Mouse (Mus musculus): ENCODE data around the gene Lrrc7.

The Lrrc7 gene

DNA sequence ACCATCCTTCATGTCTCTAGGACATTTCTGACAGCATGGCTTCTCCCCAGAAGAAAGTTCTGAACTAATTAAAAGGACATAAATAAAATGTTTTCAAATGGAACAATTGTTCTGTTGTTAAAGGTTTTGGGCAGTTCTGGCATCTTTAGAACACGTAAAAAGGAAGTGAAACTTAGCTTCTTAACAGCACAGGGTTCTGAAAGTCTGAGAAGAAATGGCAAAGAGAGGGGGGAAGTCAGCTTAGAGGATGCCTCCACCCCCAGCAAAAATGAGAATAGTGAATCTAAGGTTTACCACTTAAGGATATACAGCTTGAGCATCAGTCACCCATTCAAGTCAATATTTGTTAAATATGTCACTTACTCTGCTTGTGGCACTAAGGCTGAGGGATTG lies 484.6 kb downstream of the Lrrc7 start:
- in situ Hi-C loops (cut with MboI; ENCODE audit: unreplicated experiment in 2 of 2), result loop anchor here (5.0 to 10.0 kb wide), 4 partner anchors 53 to 203 kb away; no protein-coding TSS in a partner anchor

DNA sequence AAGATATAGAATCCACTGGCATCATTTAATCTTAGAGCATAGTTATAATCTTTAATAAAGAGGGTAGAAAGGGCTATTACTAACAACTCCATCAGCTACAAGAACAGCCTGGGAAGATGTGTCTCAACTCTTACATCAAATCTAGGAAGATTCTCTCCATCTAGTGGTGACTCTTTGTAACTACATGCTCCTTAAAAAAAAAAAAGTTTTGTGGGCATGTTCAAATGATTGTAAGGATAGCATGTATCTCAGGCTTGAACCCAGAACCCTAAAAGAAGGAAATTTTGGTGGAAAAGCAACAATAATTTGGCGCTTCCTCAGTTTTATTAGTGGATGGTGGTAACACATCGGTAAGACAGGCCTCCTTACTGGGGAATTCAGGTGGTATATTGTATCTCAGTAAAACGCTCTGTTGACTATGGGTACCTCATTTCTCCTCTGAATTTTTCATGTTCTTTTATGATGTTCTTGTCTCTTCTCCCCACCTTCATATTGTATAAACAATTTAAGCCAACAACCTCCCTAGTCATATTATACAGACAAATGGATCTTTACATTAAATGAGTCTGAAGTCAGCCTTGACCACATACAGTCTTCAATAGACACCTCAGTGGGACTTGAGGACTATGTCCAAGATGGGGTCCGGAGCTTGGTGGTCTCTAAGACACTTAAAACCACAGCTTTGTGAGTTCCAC lies 485.2 kb downstream of the Lrrc7 start:
- in situ Hi-C loops (cut with MboI; ENCODE audit: unreplicated experiment in 2 of 2), result loop anchor here (5.0 to 10.0 kb wide), 4 partner anchors 52 to 202 kb away; no protein-coding TSS in a partner anchor

DNA sequence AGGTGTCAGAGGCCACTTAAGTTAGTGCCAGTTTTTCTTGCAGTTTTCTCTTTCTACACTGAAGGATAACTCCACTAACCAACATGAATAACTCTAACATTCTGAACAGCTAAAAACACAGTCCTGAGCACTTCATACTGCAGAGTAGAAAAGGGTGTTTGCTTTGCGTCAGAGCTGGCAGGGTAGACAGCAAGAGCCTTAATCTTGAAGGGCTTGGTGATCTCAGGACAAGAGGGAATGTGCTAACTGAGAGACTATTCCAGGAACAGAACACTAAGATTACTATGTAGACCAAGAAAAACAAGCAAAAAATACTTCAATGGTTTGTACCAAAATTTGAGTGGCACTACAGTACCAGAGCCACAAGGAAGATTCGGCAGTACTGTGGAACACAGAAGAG lies 487.0 kb downstream of the Lrrc7 start:
- in situ Hi-C loops (cut with MboI; ENCODE audit: unreplicated experiment in 2 of 2), result loop anchor here (5.0 to 10.0 kb wide), 4 partner anchors 50 to 200 kb away; no protein-coding TSS in a partner anchor

DNA sequence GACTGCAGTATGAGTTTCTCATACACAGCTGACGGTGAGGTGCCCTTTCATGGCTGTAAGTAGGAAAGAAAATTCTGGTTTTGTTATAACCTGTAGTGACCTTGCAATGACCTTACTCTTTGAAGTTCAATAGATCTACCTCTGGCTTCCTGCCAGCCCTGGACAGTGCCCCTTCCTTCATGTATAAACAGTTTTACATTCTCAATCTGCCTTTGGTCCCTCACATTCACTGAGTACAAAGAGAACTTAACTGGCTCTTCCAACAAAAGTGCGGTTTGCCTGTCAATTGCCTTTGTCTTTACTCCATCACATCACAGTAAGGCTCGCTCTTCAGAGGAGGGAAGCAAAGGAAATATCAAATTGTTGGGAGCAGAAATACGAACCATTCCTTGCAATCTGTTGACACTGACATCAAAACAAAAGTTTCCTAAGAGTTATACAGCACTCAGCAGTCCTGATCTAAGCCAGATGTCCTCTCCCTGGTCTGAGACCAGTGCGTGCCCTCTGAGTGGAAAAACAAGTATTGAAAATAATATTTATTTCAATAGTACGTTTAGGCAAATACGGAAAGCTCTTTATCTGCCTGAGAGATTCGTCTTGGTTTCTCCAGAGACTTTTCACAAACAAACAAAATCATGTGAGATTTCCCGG lies 493.3 kb downstream of the Lrrc7 start:
- in situ Hi-C loops (cut with MboI; ENCODE audit: unreplicated experiment in 2 of 2), result loop anchor here in 1 of 2 experiments (25.0 kb wide), 1 partner anchor 1444 kb away; no protein-coding TSS in a partner anchor

DNA sequence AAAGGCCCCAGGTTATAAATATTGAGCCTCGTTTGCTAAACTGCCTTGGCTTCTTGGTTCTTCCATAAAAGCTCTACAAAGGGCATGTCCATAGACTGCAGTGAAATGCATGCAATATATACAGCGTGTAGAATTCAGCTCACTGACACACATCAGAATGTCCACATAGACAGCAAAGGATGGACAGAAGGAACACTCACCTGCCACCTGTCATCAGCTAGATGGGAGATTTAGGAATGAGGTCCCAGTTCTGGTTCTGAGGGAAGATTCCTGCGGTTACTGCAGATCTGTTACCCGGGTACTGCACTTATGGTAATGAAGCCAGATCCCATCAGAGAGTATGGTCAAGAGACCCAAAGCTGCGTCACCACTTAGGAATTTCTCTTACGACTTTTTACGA lies 494.1 kb downstream of the Lrrc7 start:
- in situ Hi-C loops (cut with MboI; ENCODE audit: unreplicated experiment in 2 of 2), result loop anchor here in 1 of 2 experiments (25.0 kb wide), 1 partner anchor 1444 kb away; no protein-coding TSS in a partner anchor

DNA sequence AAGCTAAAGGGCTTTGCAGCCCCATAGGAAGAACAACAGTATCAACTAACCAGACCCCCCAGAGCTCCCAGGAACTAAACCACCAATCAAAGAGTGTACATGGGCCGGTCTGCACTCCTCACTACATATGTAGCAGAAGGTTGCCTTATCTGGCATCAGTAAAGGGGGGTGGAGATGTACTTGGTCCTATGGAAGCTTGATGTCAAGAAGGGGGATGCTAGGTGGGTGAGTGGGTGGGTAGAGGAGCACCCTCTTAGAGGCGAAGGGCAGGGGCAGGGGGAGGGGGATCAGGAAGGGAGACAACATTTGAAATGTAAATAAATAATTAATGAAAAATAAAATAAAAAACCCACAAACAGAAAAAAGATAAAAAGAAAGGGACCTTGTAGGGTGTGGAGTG lies 496.8 kb downstream of the Lrrc7 start:
- in situ Hi-C loops (cut with MboI; ENCODE audit: unreplicated experiment in 2 of 2), result loop anchor here in 1 of 2 experiments (25.0 kb wide), 1 partner anchor 1447 kb away; no protein-coding TSS in a partner anchor

DNA sequence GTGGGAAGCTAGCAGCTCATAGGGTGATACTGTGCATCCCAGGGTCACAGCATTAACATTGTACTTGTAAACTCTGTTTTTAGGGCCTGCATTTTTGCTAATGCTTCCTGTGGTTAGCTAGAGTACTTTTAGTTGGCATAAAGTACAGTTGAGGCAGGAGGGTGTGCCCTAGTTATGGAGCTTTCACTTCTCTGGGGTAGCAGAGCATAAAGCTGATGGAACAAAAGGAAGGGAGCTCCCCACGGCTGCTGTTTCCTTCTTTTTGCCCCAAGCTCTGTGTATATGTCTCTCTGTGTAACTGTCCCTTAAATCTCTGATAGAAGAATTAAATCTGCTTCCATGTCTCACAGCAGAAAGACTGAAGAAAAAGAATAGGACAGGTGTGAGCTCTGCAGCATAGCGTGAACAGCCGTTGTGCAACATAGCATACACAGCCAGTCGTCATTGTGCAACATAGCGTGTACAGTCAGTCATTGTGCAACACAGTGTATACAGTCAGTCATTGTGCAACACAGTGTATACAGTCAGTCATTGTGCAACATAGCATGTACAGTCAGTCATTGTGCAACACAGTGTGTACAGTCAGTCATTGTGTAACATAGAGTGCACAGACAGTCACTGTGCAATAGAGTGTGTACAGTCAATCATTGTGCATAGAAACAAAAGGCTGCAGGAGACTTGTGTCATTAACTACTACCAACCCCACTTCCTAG lies 500.1 kb downstream of the Lrrc7 start:
- in situ Hi-C loops (cut with MboI; ENCODE audit: unreplicated experiment in 2 of 2), result loop anchor here in 1 of 2 experiments (25.0 kb wide), 1 partner anchor 1450 kb away; no protein-coding TSS in a partner anchor

DNA sequence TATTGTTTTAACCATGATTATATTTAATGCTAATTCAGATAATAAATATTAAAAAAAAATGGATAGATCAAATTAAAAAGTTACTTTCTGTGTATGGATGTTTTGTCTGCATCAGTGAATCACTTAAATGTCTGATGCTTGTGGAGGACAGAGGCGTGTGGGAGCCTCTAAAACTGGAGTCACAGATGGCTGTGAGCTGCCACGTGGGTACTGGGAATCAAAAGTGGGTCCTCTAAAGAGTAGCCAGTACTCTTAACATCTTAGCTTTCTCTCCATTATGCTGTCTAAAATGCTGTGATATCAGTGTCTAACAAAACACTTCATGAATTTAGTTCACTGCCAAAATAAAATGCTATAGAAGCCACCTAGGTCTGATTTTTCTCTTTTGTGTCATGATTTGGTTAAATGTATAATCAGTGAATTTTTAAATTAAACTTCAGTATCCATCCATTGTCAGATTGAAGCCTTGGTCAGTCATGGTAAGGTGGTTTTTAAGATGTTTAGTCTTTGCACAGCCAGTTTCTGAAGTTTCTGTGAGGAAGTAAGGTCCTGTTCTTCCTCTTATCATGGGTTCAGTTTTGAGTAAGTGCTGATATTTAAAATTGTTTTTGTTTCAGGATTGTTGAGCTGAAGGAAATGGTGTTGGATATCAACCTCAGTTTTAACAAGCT lies 501.3 kb downstream of the Lrrc7 start:
- in situ Hi-C loops (cut with MboI; ENCODE audit: unreplicated experiment in 2 of 2), result loop anchor here in 1 of 2 experiments (25.0 kb wide), 1 partner anchor 1452 kb away; no protein-coding TSS in a partner anchor

DNA sequence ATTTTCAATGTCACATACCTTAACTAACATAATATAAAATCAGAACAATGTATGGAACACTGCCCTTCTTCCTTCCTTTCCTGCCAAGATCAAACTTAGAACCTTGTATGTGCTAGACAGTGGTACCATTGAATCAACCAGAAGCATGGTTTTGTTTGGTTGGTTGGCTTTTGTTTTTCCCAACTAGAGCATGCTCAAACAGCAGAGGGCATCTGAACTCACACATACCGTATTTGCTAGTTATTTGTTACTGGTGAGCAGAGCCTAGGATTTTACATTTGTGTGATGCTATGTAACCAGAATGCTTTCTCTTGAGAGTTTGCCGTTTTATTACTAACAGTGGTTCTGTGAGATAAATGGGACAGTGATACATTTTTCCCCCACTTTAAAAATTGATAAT lies 512.5 kb downstream of the Lrrc7 start:
- in situ Hi-C loops (cut with MboI; ENCODE audit: unreplicated experiment in 2 of 2), result loop anchor here in 1 of 2 experiments (10.0 kb wide), 1 partner anchor 1455 kb away; no protein-coding TSS in a partner anchor

DNA sequence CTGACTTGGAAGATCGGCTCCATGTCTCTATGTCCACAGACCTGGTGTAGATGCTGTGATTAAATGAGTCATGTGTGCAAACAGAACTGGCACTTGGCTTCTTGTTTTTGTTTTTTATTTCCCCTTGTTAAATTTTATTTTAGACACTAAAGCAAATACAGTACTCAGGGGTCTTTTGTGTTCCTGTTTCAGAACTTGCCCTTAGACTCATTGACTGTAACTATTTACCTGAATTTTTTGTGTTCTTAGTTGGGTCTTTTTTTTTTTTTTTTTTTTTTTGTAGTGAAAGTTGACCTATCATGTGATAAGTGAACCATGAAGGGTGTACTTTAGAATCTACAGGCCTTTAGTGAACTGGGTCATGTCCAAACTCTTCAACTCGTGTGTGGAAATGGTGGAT lies 521.3 kb downstream of the Lrrc7 start:
- in situ Hi-C loops (cut with MboI; ENCODE audit: unreplicated experiment in 2 of 2), result loop anchor here in 1 of 2 experiments (10.0 kb wide), 1 partner anchor 1464 kb away; no protein-coding TSS in a partner anchor

DNA sequence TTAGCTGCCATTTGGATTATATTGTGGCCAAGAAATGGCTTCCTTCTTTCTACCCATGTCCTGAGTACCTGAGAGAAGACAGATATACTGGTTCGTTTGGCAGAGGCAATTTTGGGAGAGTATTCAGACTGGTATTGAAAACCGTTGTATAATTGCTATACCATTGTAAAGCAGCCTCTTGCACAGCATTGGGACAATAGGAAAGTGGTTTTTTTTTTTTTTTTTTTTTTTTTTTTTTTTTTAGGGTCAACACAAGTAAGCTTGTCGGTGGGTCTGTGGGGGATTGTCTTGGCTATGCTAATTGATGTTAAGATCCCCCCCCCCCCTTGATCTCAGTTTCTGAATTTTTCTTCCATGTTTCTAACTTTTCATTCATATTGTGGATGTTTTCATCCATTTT lies 523.9 kb downstream of the Lrrc7 start:
- in situ Hi-C loops (cut with MboI; ENCODE audit: unreplicated experiment in 2 of 2), result loop anchor here in 1 of 2 experiments (5.0 kb wide), 1 partner anchor 91 kb away; the partner anchor contains the start of gene Ankrd13c

DNA sequence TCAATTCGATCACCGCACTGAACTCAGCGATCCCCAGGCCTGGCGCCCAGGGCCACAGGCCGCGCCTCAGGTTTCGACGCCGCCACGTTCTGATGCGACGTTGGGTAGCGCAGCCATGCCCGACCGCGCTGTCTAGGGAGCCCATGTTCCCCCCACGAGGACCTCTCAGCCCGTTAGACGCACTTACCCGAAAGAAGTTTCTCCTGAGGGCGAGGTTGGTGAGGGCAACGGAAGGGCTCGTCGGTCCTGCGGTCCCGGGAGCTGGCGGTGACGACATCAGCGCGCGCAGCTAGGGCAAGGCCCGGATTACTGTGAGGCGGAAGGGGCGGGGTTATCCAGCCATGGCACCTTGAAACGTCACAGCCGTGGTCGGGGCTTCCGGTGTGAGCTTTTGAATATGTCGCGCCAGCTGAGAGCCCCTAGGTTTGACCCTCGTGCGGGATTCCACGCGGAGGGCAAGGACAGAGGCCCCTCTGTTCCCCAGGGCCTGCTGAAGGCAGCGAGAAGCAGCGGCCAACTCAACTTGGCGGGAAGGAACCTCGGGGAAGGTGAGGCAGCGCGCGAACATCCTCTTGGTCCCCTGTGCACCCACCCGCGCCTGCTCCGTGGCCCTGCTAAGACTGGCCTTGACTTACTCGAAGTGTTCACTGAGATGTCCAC lies 525.6 kb downstream of the Lrrc7 start, which contains the start of the genes Srsf11 and Lrrc40:
Gene Srsf11 (minus strand): TSS at position 311 of the 660 bp plus-strand sequence.
Gene Lrrc40 (plus strand): TSS at position 334 of the 660 bp plus-strand sequence.
- in situ Hi-C loops (cut with MboI; ENCODE audit: unreplicated experiment in 2 of 2), result loop anchor here in 1 of 2 experiments (5.0 kb wide), 1 partner anchor 89 kb away; the partner anchor contains the start of gene Ankrd13c

DNA sequence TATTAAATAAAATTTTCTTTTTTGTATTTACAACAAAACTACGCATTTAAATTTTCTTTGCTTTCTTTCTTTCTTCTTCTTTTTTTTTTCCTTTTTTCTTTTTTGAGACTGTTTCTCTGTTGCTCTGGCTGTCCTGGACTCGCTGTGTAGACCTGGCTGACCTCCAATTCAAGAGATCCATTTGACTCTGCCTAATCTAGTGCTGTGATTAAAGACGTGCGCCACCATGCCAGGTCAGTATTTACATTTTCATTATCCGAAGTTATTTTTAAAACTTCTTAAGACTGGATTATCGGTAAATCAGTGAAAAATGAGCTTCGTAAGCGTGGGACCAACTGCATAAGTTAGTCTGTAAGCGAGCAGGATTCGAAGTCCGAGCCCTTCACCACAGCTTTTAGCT lies 526.2 kb downstream of the Lrrc7 start:
- in situ Hi-C loops (cut with MboI; ENCODE audit: unreplicated experiment in 2 of 2), result loop anchor here in 1 of 2 experiments (5.0 kb wide), 1 partner anchor 89 kb away; the partner anchor contains the start of gene Ankrd13c
